Mouse (Mus musculus): ENCODE measurements around the gene Zfp950. TPM values are rescaled to one million over a fixed set of nuclear protein-coding genes. Genes with fewer than 3 reads are reported as not detected.

Gene Zfp950
- polyA plus RNA-seq, 1 experiment from 2014 or later: 44.4 TPM

Other genes with a start within 250 kb of the Zfp950 start
- gene Gm7102, start 35.5 kb upstream of the Zfp950 start, polyA plus RNA-seq (2015; fragmentation: Nextera tagmentation; extraction: Ambion mirVana): 0.15 and 0.17 TPM in 2 replicates
- not detected in 2 replicates for gene Gm6020, start 43.0 kb upstream of the Zfp950 start, polyA plus RNA-seq (2015; fragmentation: Nextera tagmentation; extraction: Ambion mirVana)
- gene Csf2ra, start 87.6 kb upstream of the Zfp950 start, polyA plus RNA-seq (2015; fragmentation: Nextera tagmentation; extraction: Ambion mirVana): 35.0 and 46.5 TPM in 2 replicates
- gene Gm21060, start 156.2 kb upstream of the Zfp950 start, polyA plus RNA-seq (2015; fragmentation: Nextera tagmentation; extraction: Ambion mirVana): not detected in 2 replicates